ENCODE assay signal across 16 mouse cellular contexts in the genomic region with DNA sequence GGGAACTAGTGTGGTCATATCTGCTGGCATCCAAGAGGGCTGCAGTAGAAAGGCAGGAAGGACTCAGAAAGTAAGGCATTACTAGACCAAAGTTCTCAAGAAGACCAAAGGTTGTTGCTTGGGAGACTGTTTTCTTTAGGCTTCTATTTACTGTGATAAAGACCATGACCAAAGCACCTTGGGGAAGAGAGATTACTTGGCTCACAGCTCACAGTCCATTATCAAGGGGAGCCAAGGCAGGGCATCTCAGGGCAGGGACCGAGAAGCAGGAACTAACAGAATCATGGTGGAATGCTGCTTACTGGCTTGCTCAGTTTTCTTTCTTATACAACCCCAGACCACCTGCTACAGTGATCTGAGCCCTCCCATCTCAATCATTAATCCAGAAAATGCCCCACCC.
DNase-seq lines count a peak whose midpoint lies in the region; ATAC-seq and TF ChIP-seq lines count a peak whose summit lies in the region.
"Had no signal": no experiment of that assay in that cellular context is flagged by ENCODE, and none has a peak within 500 bp of the region (broad histone marks: within the 10 kb centered on the region; RNA-seq: fewer than 3 reads in every experiment).

No protein-coding gene starts in this region.

- H3K27me3 ChIP-seq in heart, adult 2 months (ENCODE audit: control insufficient read depth, insufficient read depth, low read length): no peaks in the 10 kb centered on the region
- no peaks in the 10 kb centered on the region for H3K27me3 ChIP-seq in liver, embryonic 16.5 days (ENCODE audit: control insufficient read depth, insufficient read depth, low read depth, low read length)
- H3K27me3 ChIP-seq: forebrain, embryonic 13.5 days; limb, embryonic 15.5 days; neural tube, embryonic 13.5 days had no signal

- no peaks in the 10 kb centered on the region for H3K4me1 ChIP-seq in heart, adult 2 months (ENCODE audit: control insufficient read depth, insufficient read depth, low read length)
- H3K4me1 ChIP-seq in liver, embryonic 16.5 days (ENCODE audit: control insufficient read depth, low read depth, low read length): no peaks in the 10 kb centered on the region; the same call in 1 of the 2 replicates
- H3K4me1 ChIP-seq: forebrain, embryonic 13.5 days; limb, embryonic 15.5 days; neural tube, embryonic 13.5 days had no signal

- H3K36me3 ChIP-seq in heart, adult 2 months (ENCODE audit: control insufficient read depth, insufficient read depth, low read length): no peaks in the 10 kb centered on the region
- no peaks in the 10 kb centered on the region for H3K36me3 ChIP-seq in liver, embryonic 16.5 days (ENCODE audit: control insufficient read depth, insufficient read depth)
- H3K36me3 ChIP-seq: limb, embryonic 15.5 days; neural tube, embryonic 13.5 days had no signal

- H3K9ac ChIP-seq in heart, adult 2 months (ENCODE audit: low read depth, low read length): no peak overlapping the region
- H3K9ac ChIP-seq in liver, embryonic 16.5 days (ENCODE audit: low read depth, low read length): no peak overlapping the region
- H3K9ac ChIP-seq: forebrain, embryonic 13.5 days; limb, embryonic 15.5 days; neural tube, embryonic 13.5 days had no signal

- H3K4me2 ChIP-seq in liver, embryonic 16.5 days (ENCODE audit: low read depth, low read length): no peak overlapping the region
- H3K4me2 ChIP-seq: forebrain, embryonic 13.5 days; heart, embryonic 11.5 days; limb, embryonic 15.5 days; neural tube, embryonic 13.5 days had no signal

- peak; percentile 57 for DNase-seq in heart, adult 11 months
- DNase-seq in heart, adult 2 months: no peak
- DNase-seq in spleen, postnatal 36 days (ENCODE audit: low spot score in 2 of 2): peak; percentile 47 to 71
- DNase-seq in gastrocnemius, postnatal 14 days: no peak
- DNase-seq in cerebellum, postnatal 36 days: no peak
- no peak for DNase-seq in cerebellum, adult 11 months
- DNase-seq: gastrocnemius, adult 2 months; heart, postnatal 36 days; thymus, adult 2 months had no signal

- TF ChIP-seq CTCF in heart, adult 2 months (IDR thresholded peaks at IDR 0.05): no peak

- TF ChIP-seq POLR2A in heart, adult 2 months (IDR thresholded peaks at IDR 0.05; ENCODE audit: insufficient read depth, low read depth, low read length): no peak

- WGBS in heart, adult 2 months: 70% methylated on average over 1 of the region's 1 CpGs
- WGBS in liver, embryonic 16.5 days (ENCODE audit: insufficient replicate concordance): 33% methylated on average over 1 of the region's 1 CpGs

- no peak overlapping the region for H3K4me3 ChIP-seq in heart, adult 2 months
- H3K4me3 ChIP-seq in liver, embryonic 16.5 days (ENCODE audit: low read depth, low read length): no peak overlapping the region
- H3K4me3 ChIP-seq: forebrain, embryonic 13.5 days; gastrocnemius, adult 2 months; left cerebral cortex, adult 2 months; limb, embryonic 15.5 days; neural tube, embryonic 13.5 days had no signal

- H3K79me2 ChIP-seq in heart, adult 2 months (replicated peaks; ENCODE audit: control insufficient read depth, insufficient read depth, low read length): no peaks in the 10 kb centered on the region

- no peak for TF ChIP-seq EP300 in heart, adult 2 months (IDR thresholded peaks at IDR 0.05; ENCODE audit: insufficient read depth, low read depth, low read length)

- no peaks in the 10 kb centered on the region for H3K9me3 ChIP-seq in liver, embryonic 16.5 days (replicated peaks; ENCODE audit: control insufficient read depth, low read length)
- H3K9me3 ChIP-seq: forebrain, embryonic 13.5 days; limb, embryonic 15.5 days; neural tube, embryonic 13.5 days had no signal

- H3K27ac ChIP-seq in heart, adult 2 months: no peak overlapping the region
- H3K27ac ChIP-seq in liver, embryonic 16.5 days (ENCODE audit: low read length): no peak overlapping the region; the same call in 1 of the 2 replicates
- H3K27ac ChIP-seq: forebrain, embryonic 13.5 days; gastrocnemius, adult 2 months; left cerebral cortex, adult 2 months; limb, embryonic 15.5 days; neural tube, embryonic 13.5 days had no signal

- intact Hi-C loops in heart, adult 2 months (cut with DNase I): no loop called here
- intact Hi-C loops in gastrocnemius, postnatal 14 days (cut with DNase I; ENCODE audit: low total_unique reads): no loop called here

- peak; percentile 91 for ATAC-seq in erythroid progenitor cell, adult 5-6 weeks (replicated peaks; ENCODE audit: low FRiP score, poor library complexity, severe bottlenecking)
- peak; percentile 71 for ATAC-seq in liver, embryonic 16.5 days (ENCODE audit: low read depth)
- ATAC-seq: forebrain, embryonic 13.5 days had no signal

Comparison
In these comparisons a context has a peak if more than half of its experiments do, and no peak if none do; other contexts are left out.
1. DNase-seq: peak in heart, adult 11 months (single experiment) and spleen, postnatal 36 days (2 of 2); none in heart, adult 2 months (0 of 2), gastrocnemius, postnatal 14 days (single experiment), cerebellum, postnatal 36 days (0 of 2) and cerebellum, adult 11 months (single experiment).